Mouse (Mus musculus) spleen, adult 12 weeks (tissue): ENCODE data around the gene Mvb12b.

Experiments used
- DNase-seq: peaks from one replicate; pipeline ENCODE4 v3.0.0; 2022; ENCODE audit warnings: low spot score

Gene Mvb12b

DNA sequence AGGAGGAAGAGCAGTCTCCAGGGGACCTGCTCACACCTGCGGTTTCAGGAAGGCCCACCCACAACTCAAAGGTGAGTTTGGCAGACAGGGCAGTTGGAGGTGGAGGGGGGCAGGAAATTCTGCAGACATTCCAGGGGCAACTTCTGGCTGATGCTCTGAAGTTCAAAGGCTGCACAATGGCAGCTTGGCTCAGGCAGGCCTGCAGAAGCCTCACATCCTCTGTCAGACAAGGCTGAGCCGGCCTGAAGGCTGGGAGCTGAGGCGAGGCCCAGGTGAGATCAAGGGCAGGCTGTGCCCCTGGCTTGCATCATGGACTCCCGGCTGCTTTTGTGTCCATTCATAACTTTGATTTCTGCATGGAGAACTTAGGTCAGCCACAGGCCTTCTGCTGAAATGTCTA lies 41.1 kb downstream of the Mvb12b start:
- no peak for DNase-seq

GRCm38 (mm10) chr2:33843642-33844041 lies 44.1 kb downstream of the Mvb12b start:
- DNase-seq, result no peak

GRCm38 (mm10) chr2:33842983-33843577 lies 44.7 kb downstream of the Mvb12b start:
- DNase-seq, result peak; percentile 79

GRCm38 (mm10) chr2:33841980-33842379 lies 45.8 kb downstream of the Mvb12b start:
- no peak for DNase-seq

- no peak for DNase-seq
Observed at GRCm38 (mm10) chr2:33840483-33840882, 47.3 kb downstream of the Mvb12b start.

DNA sequence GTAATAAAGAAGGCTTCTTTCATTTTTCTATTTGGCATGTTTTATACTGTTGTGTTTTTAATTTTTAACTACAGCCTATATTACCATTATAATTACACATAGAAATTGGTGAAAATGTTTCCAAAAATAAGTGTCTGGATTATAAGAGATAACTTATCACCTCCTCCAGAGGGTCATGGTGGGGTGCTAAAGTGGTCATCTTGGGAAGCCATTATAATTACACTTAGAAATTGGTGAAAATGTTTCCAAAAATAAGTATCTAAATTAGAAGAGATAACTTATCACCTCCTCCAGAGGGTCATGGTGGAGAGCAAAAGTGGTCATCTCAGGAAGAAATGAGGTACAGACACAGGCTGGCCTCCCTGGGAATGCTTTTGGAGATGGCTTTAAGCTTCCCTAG lies 48.5 kb downstream of the Mvb12b start:
- no peak for DNase-seq

- no peak for DNase-seq
Observed at GRCm38 (mm10) chr2:33837297-33837696, 50.4 kb downstream of the Mvb12b start.

GRCm38 (mm10) chr2:33836660-33837213 lies 51.0 kb downstream of the Mvb12b start:
- no peak for DNase-seq

- DNase-seq, result no peak
Observed at GRCm38 (mm10) chr2:33835038-33835437, 52.7 kb downstream of the Mvb12b start.

GRCm38 (mm10) chr2:33833902-33834301 lies 53.8 kb downstream of the Mvb12b start:
- DNase-seq, result no peak

DNA sequence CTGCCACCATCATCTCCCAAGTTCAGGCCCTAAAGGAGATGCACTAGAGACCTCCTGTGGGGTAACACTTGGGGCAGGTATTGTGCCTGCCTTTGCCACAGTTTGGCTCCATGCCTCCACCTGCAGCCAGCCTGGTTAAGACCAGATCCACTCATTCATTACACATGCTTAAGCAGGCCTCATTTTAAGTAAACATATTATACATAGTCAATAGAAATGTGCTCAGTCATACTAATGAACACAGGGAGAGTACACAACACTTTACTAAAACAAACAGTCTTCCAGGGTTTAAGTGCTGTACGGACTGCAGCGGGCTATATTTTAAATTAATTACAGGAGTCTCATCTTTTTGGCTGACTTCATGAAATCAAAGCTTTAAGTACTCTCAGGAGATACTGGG lies 57.9 kb downstream of the Mvb12b start:
- DNase-seq, result no peak

- DNase-seq, result no peak
Observed at GRCm38 (mm10) chr2:33826777-33827176, 61.0 kb downstream of the Mvb12b start.

- no peak for DNase-seq
Observed at GRCm38 (mm10) chr2:33824935-33825514, 62.7 kb downstream of the Mvb12b start.

GRCm38 (mm10) chr2:33821677-33822607 lies 65.8 kb downstream of the Mvb12b start:
- peak; percentile 78 for DNase-seq

DNA sequence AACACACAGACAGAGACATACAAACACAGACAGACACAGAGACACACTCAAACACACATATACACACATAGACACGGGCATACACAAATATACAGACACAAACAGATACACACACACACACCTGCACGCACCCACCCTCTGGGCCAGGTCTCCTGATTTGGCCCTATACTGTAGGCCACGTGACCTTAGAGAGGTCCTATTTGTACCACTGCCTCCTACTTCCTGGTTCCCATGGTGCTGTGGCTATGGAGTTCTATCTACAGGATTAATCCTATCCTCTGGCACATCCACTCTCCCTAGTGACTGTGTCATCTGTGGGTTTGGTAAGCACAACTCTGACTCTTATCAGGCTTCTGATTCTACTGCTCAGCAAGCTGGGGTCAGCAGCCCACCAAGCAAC lies 67.3 kb downstream of the Mvb12b start:
- DNase-seq, result no peak

- DNase-seq, result no peak
Observed at GRCm38 (mm10) chr2:33820037-33820436, 67.7 kb downstream of the Mvb12b start.

- no peak for DNase-seq
Observed at GRCm38 (mm10) chr2:33818385-33818784, 69.4 kb downstream of the Mvb12b start.

- no peak for DNase-seq
Observed at GRCm38 (mm10) chr2:33817663-33818346, 69.9 kb downstream of the Mvb12b start.

- DNase-seq, result no peak
Observed at GRCm38 (mm10) chr2:33817080-33817479, 70.7 kb downstream of the Mvb12b start.

DNA sequence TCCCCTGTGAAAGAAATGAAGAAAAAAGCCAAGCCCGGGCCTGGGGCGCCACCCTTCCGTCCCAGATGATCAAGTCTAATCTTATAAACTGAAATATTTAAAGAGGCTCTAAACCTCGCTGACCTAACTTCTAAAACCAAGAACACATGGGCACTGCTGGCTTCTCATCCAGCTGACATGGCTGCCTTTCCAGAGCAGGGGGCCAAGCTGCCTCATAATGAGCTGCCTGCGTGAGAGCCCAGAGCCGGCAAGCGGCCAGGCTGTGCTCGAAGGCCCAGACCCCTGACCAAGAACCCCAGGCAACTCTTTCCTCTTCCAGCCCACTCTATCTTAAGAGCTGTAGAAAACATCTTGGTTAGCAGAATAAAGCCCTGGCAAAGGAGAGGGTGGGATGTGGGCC lies 73.2 kb downstream of the Mvb12b start:
- no peak for DNase-seq

- no peak for DNase-seq
Observed at GRCm38 (mm10) chr2:33813501-33814240, 74.1 kb downstream of the Mvb12b start.
